Mouse (Mus musculus) midbrain, postnatal 0 days (tissue): Measurements from ENCODE around the gene Hpcal1. TPM values are rescaled to one million over a fixed set of nuclear protein-coding genes. Genes with fewer than 3 reads are reported as not detected.
"Not testable (repeated sequence)": the region's sequence is repeated elsewhere in the genome, so short reads cannot be mapped to it uniquely, and the experiment has no call there.

Experiments
- ATAC-seq: fragments of 200-750 bp; cut with Nextera tagmentation; 2 replicates; pipeline ENCODE4 v1.8.0; 2017; ENCODE audit warnings: moderate number of reproducible peaks, mild to moderate bottlenecking, moderate TSS enrichment, moderate library complexity; ENCODE audit not compliant: low FRiP score
- DNase-seq: peaks from one replicate; pipeline ENCODE4 v3.0.0-alpha.2; 2015; ENCODE audit warnings: low spot score
- H3K27ac ChIP-seq: fragments of 300-500 bp; sonication (generic); 2 replicates; pipeline ENCODE4 v1.5.1; 2014; ENCODE audit warnings: low read depth, mild to moderate bottlenecking, low read length, mixed read lengths
- H3K27me3 ChIP-seq: fragments of 300-500 bp; sonication (generic); 2 replicates; pipeline ENCODE4 v1.6.1; 2014; ENCODE audit warnings: low read length, control low read depth, mixed read lengths; ENCODE audit not compliant: insufficient read depth
- H3K36me3 ChIP-seq: fragments of 300-500 bp; sonication (generic); 2 replicates; pipeline ENCODE4 v1.6.1; 2014; ENCODE audit warnings: low read length, control low read depth, mixed read lengths; ENCODE audit not compliant: insufficient read depth
- H3K4me1 ChIP-seq: fragments of 300-500 bp; sonication (generic); 2 replicates; pipeline ENCODE4 v1.6.1; 2014; ENCODE audit warnings: mild to moderate bottlenecking, control low read depth, antibody characterized with exemption, low read length, mixed read lengths; ENCODE audit not compliant: insufficient read depth
- H3K4me2 ChIP-seq: fragments of 300-500 bp; sonication (generic); 2 replicates; pipeline ENCODE4 v1.6.1; 2014; ENCODE audit warnings: low read depth, mild to moderate bottlenecking, low read length, mixed read lengths; ENCODE audit not compliant: poor library complexity, severe bottlenecking
- H3K4me3 ChIP-seq: fragments of 300-500 bp; sonication (generic); 2 replicates; pipeline ENCODE4 v1.5.1; 2014; ENCODE audit warnings: low read depth, mild to moderate bottlenecking, low read length, moderate library complexity
- H3K9ac ChIP-seq: fragments of 300-500 bp; sonication (generic); replicated peaks from 2 replicates; pipeline ENCODE4 v1.6.1; 2014; ENCODE audit warnings: mild to moderate bottlenecking, low read length, moderate library complexity, mixed read lengths; ENCODE audit not compliant: poor library complexity, severe bottlenecking
- H3K9me3 ChIP-seq: fragments of 300-500 bp; sonication (generic); 2 replicates; pipeline ENCODE4 v1.6.1; 2016; ENCODE audit warnings: low read length, control low read depth
- CTCF ChIP-seq: IDR thresholded peaks from 2 replicates; pipeline ENCODE4 v1.5.1; 2016; ENCODE audit warnings: antibody characterized with exemption, mild to moderate bottlenecking
- WGBS: fragments of 180-500 bp; shearing (Covaris S2); extraction: QIAGEN DNeasy Blood & Tissue Kit; methylation state at CpG from one replicate; pipeline ENCODE4 v1.1.7; 2014; 5-methylcytosine and 5-hydroxymethylcytosine counted together
- polyA plus RNA-seq: library from polyadenylated mRNA; unstranded; fragments of >200 nt; fragmentation: Nextera tagmentation; extraction: Ambion mirVana; gene quantifications from 2 replicates; pipeline ENCODE4 v1.2.1, GENCODE M21; 2015
- total RNA-seq: library from RNA; depleted of rRNA; stranded (reverse); fragments of >200 nt; gene quantifications from 2 replicates; pipeline ENCODE4 v1.2.3, GENCODE M21; 2014; rRNA removed

Hpcal1 gene
- total and polyA plus RNA-seq, 2 experiments from 2014 or later, result 94.0 to 139 TPM

DNA sequence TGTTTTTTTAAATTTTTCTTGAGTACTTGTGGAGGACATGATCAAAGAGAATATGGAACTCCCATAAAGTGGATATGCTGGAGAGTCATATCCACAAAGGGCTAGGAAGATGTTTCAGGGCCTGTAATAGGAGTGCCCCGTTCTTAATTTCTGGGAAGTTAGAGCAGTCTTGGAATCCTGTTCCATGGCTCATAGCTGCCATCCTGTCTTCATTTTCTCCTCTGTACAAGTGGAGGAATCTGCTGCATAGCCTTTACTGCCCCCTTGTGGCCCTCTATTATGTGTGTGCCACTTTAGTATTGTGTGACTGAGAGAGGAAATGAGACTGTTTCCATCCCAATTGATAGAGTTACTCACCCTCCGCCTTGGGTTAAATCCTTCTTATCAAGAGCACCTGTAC, 117.9 kb downstream of the Hpcal1 start:
- Histone ChIP-seq H3K9ac (no peak overlapping the region), H3K27me3 (no peaks in the 10 kb centered on the region), H3K27ac (no peak overlapping the region), H3K9me3 (no peaks in the 10 kb centered on the region), H3K4me3 (no peak overlapping the region), H3K4me1 (no peaks in the 10 kb centered on the region), H3K4me2 (no peak overlapping the region), H3K36me3 (no peaks in the 10 kb centered on the region)
- DNase-seq (peak; percentile 89), ATAC-seq (peak; percentile 52; the same call in 1 of the 2 replicates)
- peak; percentile 96 for TF ChIP-seq CTCF
- 41% methylated on average over 2 of the region's 2 CpGs for WGBS

DNA sequence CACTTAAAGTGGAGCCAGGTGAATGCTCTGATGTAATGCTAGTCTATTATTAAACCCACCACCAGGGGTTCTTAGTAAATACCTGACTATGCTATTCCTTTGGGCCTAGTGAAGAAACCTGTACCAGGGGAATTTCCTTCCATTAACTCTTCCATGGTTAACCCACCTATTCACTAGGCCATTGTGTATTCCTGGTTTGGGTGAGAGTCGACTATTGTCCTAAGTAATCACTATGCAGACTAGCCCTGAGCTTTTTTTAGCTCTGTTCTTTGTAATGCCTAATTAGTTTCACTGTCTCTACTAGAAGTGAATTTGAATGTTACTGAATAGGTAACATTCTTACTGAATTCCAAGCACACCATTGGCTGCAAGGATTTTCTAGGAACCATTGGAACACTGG, 144.6 kb downstream of the Hpcal1 start:
- WGBS, result 75% methylated on average over 1 of the region's 1 CpGs

More for the DNA sequence above, 144.6 kb downstream of the Hpcal1 start:
- H3K27ac ChIP-seq, H3K4me1 ChIP-seq, H3K27me3 ChIP-seq, H3K4me3 ChIP-seq, H3K9ac ChIP-seq, H3K4me2 ChIP-seq, H3K36me3 ChIP-seq, DNase-seq, H3K9me3 ChIP-seq, ATAC-seq: not testable (repeated sequence)

Other genes starting within 250 kb of the Hpcal1 start
- gene Odc1, start 146.1 kb upstream of the Hpcal1 start, total RNA-seq, result 181 and 197 TPM in 2 replicates
- 90.9 and 102 TPM in 2 replicates for gene Odc1, start 146.1 kb upstream of the Hpcal1 start, polyA plus RNA-seq